Mouse (Mus musculus): ENCODE measurements around the gene Nr3c2.

DNA sequence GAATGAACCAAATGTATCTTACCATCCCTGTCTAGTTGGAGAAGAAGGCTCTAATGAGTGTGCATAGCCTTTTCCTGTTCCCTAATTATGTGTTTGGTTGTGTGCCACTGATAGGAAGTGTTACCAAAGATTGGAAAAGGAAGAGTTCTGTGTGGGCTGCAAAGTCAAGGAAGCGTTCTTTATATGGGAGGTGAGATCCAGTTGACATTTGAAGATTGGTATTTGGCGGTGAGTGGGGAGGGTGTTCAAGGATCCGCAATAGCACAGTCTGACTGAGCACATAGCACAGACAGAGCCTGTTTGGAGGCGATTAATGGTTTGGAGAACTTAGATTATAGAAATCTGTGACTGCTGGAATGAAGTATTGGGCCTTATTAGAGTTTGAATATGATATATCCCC lies 24.9 kb downstream of the Nr3c2 start:
- TF ChIP-seq GATA1 (IDR thresholded peaks at IDR 0.05; ENCODE audit: low read length): no peak
- TF ChIP-seq TAL1 (IDR thresholded peaks at IDR 0.05; ENCODE audit: low read length): no peak

Data from erythroblast, embryonic 14.5 days (primary cell).